Mouse (Mus musculus): Measurements from ENCODE around the gene Acox2.

The Acox2 gene

DNA sequence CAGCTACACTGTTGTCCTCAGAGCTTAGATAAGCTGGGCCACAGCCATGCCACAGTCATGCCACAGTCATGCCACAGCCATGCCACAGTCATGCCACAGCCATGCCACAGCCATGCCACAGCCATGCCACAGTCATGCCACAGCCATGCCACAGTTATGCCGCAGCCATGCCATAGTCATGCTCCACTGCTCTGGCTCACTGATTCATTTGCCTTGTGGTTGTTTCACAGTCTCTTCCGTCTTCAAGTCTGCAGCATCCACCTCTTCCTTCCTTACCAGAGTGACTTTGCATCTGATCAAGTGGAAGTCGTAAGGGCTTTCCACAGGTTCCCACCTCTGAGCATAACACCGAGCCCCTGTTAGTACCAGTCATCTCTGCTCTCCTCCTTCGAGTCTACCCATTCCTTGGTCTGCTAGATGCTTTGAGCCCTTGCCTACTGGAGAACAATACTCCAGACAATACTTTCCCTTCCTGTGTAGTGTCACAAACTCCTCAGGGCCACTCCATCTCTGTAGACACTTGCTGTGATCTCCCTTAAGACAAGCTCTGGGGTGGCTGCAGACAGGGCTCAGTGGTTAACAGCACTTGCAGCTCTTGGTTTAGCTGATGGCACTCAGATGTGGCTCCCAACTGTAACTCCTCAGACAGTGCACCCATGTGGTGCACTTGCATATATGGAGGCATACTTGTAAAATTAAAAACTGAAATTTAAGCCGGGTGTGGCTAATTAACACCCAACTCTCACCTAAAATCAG, 26.8 kb downstream of the Acox2 start:
- Histone ChIP-seq H3K27me3 (ENCODE audit: control insufficient read depth, insufficient read depth, low read length, poor library complexity, severe bottlenecking) (no peaks in the 10 kb centered on the region), H3K36me3 (ENCODE audit: control insufficient read depth, insufficient read depth, low read length, poor library complexity, severe bottlenecking) (no peaks in the 10 kb centered on the region)
- peak; percentile 15 for DNase-seq (ENCODE audit: low read depth, low spot score)

DNA sequence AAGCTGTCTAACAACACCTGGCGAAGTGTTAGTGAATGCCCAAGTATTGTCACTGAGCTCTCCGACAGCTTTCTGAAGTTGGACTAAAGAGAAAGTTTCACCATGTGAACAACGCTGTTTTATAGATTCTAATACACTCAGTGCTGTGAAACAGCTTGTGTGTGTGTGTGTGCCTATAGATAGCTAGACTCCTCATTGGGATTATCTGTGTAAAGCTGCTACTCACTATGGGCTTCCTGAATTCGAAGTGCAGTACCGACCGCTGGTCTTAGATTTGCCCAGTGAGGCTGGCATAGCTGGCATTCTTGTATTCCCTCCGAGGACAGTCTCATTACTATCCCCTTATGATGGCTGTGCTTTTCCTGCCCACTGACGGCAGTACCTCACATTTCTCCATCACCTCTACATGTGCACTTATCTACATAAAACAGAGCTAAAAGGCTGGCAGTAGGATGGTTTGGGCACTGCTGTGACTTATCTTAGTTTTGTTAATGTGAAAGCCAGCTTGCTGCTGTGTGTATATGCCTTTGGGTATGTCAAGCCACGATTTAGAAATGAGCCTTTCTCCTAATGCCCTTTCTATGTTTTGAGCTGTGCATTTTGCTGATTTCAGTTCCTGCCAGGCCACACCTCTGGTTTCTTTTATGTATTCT, 29.7 kb downstream of the Acox2 start:
- H3K36me3 ChIP-seq (ENCODE audit: control insufficient read depth, insufficient read depth, low read length, poor library complexity, severe bottlenecking): no peaks in the 10 kb centered on the region
- DNase-seq (ENCODE audit: low read depth, low spot score): no peak
- no peaks in the 10 kb centered on the region for H3K27me3 ChIP-seq (ENCODE audit: control insufficient read depth, insufficient read depth, low read length, poor library complexity, severe bottlenecking)

DNA sequence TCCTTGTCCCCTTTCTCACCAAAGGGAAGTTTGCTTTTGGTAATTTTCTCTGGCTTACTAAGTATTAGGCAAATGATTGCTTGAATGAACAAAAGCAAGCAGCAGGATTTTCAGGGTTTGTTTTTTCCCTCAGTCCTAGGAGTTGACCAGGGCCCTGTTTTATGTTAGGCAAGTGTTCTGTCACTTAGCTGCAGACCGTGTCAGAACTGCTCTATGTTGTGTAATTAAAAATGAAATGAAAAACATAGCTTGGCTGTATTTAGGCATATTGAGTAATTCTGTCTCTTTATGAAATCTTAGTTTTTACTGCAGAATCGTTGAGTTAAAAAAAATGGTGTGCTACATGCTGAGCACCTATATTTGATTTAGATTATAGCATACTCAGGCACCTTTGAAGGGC, 34.3 kb downstream of the Acox2 start:
- Histone ChIP-seq H3K36me3 (ENCODE audit: control insufficient read depth, insufficient read depth, low read length, poor library complexity, severe bottlenecking) (no peaks in the 10 kb centered on the region), H3K27me3 (ENCODE audit: control insufficient read depth, insufficient read depth, low read length, poor library complexity, severe bottlenecking) (no peaks in the 10 kb centered on the region)
- no peak for DNase-seq (ENCODE audit: low read depth, low spot score)

DNA sequence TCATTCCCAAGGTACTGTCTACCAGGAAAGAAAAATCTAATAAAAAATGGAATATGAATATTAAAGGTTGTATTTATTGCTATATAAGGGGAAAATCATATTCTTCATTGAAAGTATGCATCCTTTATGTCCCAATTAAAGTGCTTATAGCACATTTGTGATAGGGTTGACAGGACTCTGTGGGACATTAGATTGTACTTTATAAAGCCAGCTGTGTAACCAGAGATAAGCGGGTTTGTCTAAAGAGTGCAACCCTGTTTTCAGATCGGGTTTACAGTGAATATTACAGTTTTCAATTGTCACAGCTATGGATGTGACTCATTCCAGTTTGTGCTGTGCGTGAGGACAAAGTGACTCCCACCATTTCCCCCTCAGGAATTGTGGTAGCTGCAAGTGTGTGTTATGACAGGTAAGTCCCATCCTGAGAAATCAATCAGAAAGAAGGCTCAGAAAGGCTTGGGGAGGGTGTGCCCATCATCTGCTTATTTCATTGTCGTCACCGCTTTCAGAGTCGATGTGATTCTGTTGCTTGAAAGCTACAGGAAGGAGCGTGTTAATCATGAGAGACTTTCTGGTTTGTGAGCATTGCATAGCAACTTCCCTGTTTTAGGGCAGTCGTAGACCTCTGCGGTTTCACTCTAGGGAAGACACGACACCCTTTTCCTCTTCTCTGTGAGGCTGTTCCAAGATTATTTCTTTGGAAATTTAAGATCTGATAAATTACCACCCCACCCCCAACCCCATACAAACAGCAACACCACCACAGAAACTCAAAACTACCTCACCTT, 35.5 kb downstream of the Acox2 start:
- H3K36me3 ChIP-seq (ENCODE audit: control insufficient read depth, insufficient read depth, low read length, poor library complexity, severe bottlenecking): no peaks in the 10 kb centered on the region
- DNase-seq (ENCODE audit: low read depth, low spot score): peak; percentile 63
- H3K27me3 ChIP-seq (ENCODE audit: control insufficient read depth, insufficient read depth, low read length, poor library complexity, severe bottlenecking): no peaks in the 10 kb centered on the region

DNA sequence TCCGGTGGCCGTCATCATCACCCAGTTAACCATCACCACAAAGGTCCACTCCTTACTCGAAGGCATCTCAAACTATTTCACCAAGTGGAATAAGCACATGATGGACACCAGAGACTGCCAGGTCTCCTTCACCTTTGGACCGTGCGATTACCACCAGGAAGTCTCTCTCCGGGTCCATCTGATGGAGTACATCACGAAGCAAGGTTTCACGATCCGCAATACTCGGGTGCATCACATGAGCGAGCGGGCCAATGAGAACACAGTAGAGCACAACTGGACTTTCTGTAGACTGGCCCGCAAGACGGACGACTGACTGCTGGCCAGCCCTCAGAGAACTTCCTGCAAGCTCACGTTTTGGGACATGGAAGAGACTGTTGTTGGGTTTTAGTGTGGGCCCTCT, 36.6 kb downstream of the Acox2 start:
- H3K36me3 ChIP-seq (ENCODE audit: control insufficient read depth, insufficient read depth, low read length, poor library complexity, severe bottlenecking): no peaks in the 10 kb centered on the region
- DNase-seq (ENCODE audit: low read depth, low spot score): no peak
- H3K27me3 ChIP-seq (ENCODE audit: control insufficient read depth, insufficient read depth, low read length, poor library complexity, severe bottlenecking): no peaks in the 10 kb centered on the region

DNA sequence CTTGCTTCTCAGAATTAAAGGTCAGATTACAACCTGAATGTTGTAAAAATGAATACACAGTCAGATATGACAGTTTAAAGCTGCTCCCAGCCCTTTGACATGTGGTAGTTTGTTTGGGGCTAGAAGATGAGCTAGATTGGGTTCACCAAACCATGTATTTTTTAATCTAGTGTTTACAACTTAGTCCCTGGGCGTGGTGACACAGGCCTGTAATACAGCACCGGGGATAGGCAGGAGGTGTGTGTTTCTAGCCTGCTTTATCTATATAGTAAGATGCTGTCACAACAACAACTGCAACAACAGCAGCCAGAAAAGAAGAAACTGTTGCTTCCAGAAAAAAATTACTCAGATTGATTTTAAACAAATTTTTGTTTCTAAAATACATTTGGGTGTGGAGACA, 38.2 kb downstream of the Acox2 start:
- Histone ChIP-seq H3K36me3 (ENCODE audit: control insufficient read depth, insufficient read depth, low read length, poor library complexity, severe bottlenecking) (no peaks in the 10 kb centered on the region), H3K27me3 (ENCODE audit: control insufficient read depth, insufficient read depth, low read length, poor library complexity, severe bottlenecking) (no peaks in the 10 kb centered on the region)
- no peak for DNase-seq (ENCODE audit: low read depth, low spot score)

DNA sequence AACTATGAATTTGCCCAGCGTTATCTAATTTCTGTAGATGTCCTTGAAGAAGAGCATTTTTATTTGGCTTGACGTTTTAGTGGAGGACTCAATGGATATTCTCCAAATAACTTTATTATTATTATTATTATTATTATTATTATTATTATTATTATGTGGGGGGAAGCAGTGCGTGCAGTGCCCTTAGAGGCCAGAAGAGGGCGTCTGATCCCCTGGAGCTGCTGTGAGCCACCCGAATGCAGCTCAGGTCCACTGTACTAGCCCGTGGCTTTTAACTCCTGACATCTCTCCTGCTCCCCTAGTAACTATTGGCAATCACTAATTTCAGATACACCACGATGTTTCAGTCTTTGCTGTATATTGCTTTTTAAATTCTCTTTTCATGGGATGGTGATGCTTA, 38.8 kb downstream of the Acox2 start:
- Histone ChIP-seq H3K27me3 (ENCODE audit: control insufficient read depth, insufficient read depth, low read length, poor library complexity, severe bottlenecking) (no peaks in the 10 kb centered on the region), H3K36me3 (ENCODE audit: control insufficient read depth, insufficient read depth, low read length, poor library complexity, severe bottlenecking) (no peaks in the 10 kb centered on the region)
- peak; percentile 25 for DNase-seq (ENCODE audit: low read depth, low spot score)

DNA sequence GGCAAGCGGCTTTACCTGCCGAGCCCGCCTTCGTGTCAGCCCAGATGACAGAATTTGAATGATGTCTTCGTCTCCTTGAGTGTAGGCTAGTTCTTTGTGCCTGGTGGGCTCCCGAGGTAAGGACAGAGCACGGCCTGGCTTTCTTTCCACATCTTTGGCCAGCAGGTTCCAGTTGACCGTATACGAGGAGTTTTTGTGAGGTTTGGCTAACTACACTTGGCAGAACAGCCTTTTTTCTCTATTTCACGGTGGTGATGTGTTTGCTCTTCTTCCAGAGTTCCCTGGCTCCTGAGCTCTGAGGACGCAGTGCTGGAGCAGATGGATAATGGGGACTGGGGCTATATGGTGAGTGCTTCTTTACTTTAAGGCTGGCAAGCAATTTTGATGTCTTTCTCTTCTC, 39.3 kb downstream of the Acox2 start:
- no peak for DNase-seq (ENCODE audit: low read depth, low spot score)
- Histone ChIP-seq H3K27me3 (ENCODE audit: control insufficient read depth, insufficient read depth, low read length, poor library complexity, severe bottlenecking) (no peaks in the 10 kb centered on the region), H3K36me3 (ENCODE audit: control insufficient read depth, insufficient read depth, low read length, poor library complexity, severe bottlenecking) (no peaks in the 10 kb centered on the region)

DNA sequence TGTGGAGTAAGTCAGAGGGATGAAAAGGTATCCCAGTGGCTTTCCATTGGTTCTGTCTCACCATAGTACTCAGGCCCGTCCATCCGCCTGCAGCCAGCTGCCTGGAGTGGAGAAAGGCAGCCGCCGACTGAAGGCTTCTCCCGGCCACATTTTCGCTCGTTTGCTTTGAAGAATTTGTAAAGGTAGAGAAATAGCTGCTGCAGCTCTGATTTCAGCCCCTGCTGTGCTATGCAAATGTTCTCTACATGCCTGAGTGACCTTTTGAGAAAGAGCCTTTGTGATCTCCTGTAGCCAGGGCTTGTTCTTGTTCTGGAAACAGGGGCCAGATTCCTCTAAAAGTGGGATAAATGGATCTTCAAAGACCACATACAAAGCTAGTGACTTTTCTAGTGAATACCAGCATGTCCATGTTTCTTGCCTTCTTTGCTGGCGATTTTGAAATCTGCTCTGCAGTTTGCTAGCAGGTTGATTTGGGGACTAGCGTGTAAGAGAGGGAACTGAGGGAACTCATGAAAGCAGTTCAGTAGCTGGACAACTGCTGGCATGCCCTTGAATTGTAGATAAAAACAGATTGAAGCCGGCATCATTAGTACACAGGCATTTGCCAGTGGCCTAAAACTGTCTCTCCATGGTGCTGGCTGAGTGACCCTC, 40.3 kb downstream of the Acox2 start:
- Histone ChIP-seq H3K36me3 (ENCODE audit: control insufficient read depth, insufficient read depth, low read length, poor library complexity, severe bottlenecking) (no peaks in the 10 kb centered on the region), H3K27me3 (ENCODE audit: control insufficient read depth, insufficient read depth, low read length, poor library complexity, severe bottlenecking) (no peaks in the 10 kb centered on the region)
- peak; percentile 36 for DNase-seq (ENCODE audit: low read depth, low spot score)

DNA sequence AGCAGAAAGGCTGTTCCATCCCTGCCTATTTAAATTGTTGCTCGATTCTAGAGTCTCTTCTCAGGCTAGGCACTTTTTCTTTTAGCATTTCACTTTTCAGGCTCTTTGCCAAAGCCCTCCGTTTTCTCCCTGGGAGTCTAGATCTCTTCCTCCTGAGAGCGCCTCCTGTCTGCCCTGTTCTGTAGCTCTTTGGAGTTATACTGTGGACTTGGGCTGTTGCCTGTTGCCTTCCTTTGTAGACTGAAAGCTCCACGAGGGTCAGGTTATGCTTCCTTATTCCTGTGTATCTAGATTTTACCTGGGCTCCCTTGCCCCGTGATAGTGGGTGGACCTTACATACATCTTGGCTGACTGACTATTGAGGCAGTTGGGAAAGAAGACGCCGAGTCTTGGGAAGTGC, 40.9 kb downstream of the Acox2 start:
- DNase-seq (ENCODE audit: low read depth, low spot score): no peak
- H3K36me3 ChIP-seq (ENCODE audit: control insufficient read depth, insufficient read depth, low read length, poor library complexity, severe bottlenecking): no peaks in the 10 kb centered on the region
- H3K27me3 ChIP-seq (ENCODE audit: control insufficient read depth, insufficient read depth, low read length, poor library complexity, severe bottlenecking): no peaks in the 10 kb centered on the region

DNA sequence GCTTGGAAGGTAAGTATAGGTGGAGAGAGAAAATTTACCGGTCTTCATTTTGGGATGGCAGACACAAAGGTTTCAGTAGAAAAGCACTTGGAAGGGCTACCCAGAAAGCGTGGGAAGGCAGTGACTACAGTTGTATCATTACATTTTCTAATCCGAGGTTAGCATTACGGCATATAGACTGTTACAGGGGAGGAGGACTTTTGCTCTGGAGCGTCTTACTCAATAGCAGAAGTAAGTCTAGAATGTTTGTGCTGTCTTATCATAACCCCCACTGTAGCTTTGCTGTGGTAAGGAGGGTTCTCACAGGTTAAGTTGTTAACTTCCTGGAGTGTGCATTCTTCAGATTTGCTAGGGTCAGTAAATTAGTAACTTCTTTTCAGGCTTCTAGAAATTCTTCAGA, 43.1 kb downstream of the Acox2 start:
- DNase-seq (ENCODE audit: low read depth, low spot score): no peak
- Histone ChIP-seq H3K27me3 (ENCODE audit: control insufficient read depth, insufficient read depth, low read length, poor library complexity, severe bottlenecking) (no peaks in the 10 kb centered on the region), H3K36me3 (ENCODE audit: control insufficient read depth, insufficient read depth, low read length, poor library complexity, severe bottlenecking) (no peaks in the 10 kb centered on the region)

DNA sequence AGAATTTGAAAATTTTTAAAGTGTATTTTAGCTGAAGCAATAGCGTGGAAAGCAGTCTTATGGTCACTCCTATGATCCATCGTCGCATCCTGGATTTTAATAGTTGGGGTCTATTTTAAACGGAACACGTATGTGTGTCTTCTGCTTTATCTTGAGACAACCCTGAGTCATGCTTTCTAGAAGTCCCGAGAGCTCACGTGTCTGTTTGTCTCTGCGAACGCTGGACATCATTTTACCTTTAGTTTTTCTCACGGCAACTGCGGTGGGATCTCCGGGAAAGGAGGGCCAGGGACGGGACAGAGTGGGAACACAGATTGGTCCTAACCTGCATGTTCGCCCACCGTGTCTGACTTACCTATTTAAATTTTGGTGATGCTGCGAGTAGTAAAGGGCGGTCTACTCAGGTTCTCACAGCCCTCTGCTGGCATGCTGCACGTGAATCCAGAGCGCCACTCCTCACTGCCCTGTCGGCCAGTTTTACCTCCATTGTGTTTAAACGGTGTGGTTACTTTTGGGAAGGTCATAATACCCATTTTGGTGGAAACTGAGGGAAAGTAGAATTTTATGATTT, 43.9 kb downstream of the Acox2 start:
- peak; percentile 13 for DNase-seq (ENCODE audit: low read depth, low spot score)
- no peaks in the 10 kb centered on the region for H3K36me3 ChIP-seq (ENCODE audit: control insufficient read depth, insufficient read depth, low read length, poor library complexity, severe bottlenecking)
- no peaks in the 10 kb centered on the region for H3K27me3 ChIP-seq (ENCODE audit: control insufficient read depth, insufficient read depth, low read length, poor library complexity, severe bottlenecking)

DNA sequence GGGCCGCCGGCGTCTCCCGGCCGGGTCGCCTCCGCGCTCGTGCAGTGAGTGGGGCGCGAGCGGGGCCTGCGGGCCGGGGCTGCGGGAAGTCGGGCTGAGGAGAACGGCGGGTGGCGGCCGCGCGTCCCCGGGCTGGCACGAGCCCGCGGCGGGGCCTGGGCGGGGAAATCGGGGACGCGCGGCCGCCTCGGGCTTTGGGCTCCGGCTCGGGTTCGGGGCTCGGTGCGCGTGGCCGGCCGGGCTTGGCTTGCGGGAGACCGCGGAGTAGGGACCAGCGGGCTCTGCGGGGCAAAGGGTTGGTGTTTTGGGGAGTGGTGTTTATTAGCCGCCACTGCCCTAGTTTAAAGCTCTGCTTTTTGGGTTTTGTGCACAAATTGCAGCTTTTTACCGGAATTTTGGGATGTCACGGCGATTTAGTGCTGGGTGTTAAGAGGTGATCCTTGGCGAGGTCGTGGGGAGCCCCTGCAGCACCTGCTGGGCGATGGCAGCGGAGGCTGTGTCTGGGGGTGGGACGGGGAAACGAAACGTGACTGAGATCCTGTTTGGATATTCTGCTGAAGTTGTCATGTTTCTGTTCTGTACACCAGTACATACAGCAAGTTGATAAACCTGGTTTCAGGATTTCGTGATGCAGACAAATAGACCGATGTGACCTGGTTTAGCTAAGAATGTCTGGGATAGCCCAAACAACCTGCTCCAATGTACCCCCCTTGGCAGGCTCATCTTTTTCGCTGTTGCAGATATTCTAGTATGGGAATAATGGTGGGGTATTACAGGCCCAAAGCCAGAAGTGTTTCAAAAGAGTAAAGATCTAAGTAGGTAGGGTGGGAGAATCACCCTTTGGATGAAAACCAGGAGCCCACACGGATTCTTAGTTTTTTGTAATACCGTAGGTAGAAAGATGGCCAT, 44.6 kb downstream of the Acox2 start:
- H3K36me3 ChIP-seq (ENCODE audit: control insufficient read depth, insufficient read depth, low read length, poor library complexity, severe bottlenecking): no peaks in the 10 kb centered on the region
- no peaks in the 10 kb centered on the region for H3K27me3 ChIP-seq (ENCODE audit: control insufficient read depth, insufficient read depth, low read length, poor library complexity, severe bottlenecking)
- peak; percentile 38 for DNase-seq (ENCODE audit: low read depth, low spot score)

DNA sequence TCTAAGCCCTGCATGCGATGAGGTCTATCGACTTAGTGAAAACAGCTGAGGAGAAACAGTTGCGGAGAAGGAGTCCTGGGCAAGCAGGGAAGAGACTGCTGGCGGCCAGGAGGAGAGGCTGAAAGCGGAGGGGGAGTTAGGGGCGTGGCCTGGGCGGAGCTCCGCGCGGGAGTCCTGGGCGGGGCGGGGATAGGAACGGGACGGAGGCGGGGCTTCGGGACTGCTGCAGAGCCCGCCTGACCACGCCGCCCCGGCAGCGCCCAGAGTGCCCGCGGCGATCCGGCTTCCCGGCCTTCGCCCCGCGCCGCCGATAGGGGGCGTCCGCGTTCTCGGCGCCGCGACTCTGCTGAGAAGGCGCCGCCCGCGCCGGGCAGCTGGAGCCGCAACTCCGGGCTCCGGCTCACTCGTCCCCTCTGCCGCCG, 45.3 kb downstream of the Acox2 start, which contains the start of gene Kctd6:
Kctd6 (plus strand) TSS at position 338 of the 422 bp plus-strand sequence.
- peak; percentile 97 for DNase-seq (ENCODE audit: low read depth, low spot score)
- Histone ChIP-seq H3K27me3 (ENCODE audit: control insufficient read depth, insufficient read depth, low read length, poor library complexity, severe bottlenecking) (no peaks in the 10 kb centered on the region), H3K36me3 (ENCODE audit: control insufficient read depth, insufficient read depth, low read length, poor library complexity, severe bottlenecking) (no peaks in the 10 kb centered on the region)

All from splenic B cell, adult 2 months (primary cell).